Mouse (Mus musculus): ENCODE measurements around the gene Lrba. TPM values are rescaled to one million over a fixed set of nuclear protein-coding genes. Genes with fewer than 3 reads are reported as not detected.

Lrba gene
- polyA plus RNA-seq, 1 experiment: 13.9 TPM

GRCm38 (mm10) chr3:86800841-86801240 is 576.4 kb downstream of the Lrba start:
- peaks cover 6% of the 10 kb centered on the region for H3K4me1 ChIP-seq (ENCODE audit: control insufficient read depth, insufficient read depth, low read length)
- no peak overlapping the region for H3K4me3 ChIP-seq (ENCODE audit: insufficient read depth, low read length)
- no peak overlapping the region for H3K27ac ChIP-seq (ENCODE audit: insufficient read depth, low read length)
- TF ChIP-seq CTCF (IDR thresholded peaks at IDR 0.05; ENCODE audit: extremely low read depth, insufficient read depth, low read length) (no peak), POLR2A (IDR thresholded peaks at IDR 0.05; ENCODE audit: extremely low read depth, insufficient read depth, low read length) (no peak)

DNA sequence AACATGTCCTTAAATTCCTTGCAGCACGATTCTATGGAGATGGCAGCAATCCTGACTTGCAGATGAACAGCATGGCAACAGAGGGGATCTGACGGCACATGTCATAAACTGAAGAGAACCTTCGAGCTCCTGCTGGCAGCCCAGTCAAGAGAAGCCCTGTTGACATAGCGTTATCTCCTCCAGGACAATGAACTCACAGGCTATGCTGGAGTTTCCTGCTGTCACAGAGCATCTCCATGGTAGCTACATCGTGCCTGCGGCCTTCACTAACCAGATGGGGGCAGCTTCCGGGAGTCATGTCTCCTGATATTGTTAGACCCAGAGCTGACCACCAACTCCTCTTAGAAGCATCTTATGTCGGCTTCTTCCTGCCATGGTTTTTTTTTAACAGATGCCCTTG is 578.3 kb downstream of the Lrba start:
- TF ChIP-seq CTCF (IDR thresholded peaks at IDR 0.05; ENCODE audit: extremely low read depth, insufficient read depth, low read length) (no peak), POLR2A (IDR thresholded peaks at IDR 0.05; ENCODE audit: extremely low read depth, insufficient read depth, low read length) (no peak)
- no peak overlapping the region for H3K27ac ChIP-seq (ENCODE audit: insufficient read depth, low read length)

DNA sequence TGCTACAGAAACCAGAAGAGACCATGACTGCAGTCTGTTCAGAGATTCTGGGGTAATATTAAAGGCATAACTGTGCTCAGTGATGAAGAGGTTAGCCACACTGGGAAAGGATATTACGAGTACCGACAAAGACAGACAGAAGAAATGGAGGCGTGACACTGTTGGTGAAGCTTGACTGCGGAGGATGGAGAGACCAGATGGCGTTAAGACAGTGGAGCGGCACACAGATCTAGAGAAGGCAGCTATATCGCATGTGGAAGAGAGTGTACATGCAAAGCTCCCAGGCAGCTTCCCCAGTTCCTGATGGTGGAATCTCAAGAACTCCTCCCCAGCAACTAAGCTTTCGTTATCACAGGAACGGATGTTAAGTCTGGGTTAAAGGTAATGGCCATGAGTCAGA is 579.8 kb downstream of the Lrba start:
- no peak overlapping the region for H3K27ac ChIP-seq (ENCODE audit: insufficient read depth, low read length)
- H3K4me3 ChIP-seq (ENCODE audit: insufficient read depth, low read length): no peak overlapping the region
- H3K4me1 ChIP-seq (ENCODE audit: control insufficient read depth, insufficient read depth, low read length): peaks cover 7% of the 10 kb centered on the region
- 0 out of 2 replicates have a peak, but pooled peaks have one; percentile 37 for TF ChIP-seq POLR2A (IDR thresholded peaks at IDR 0.05; ENCODE audit: extremely low read depth, insufficient read depth, low read length)
- TF ChIP-seq CTCF (IDR thresholded peaks at IDR 0.05; ENCODE audit: extremely low read depth, insufficient read depth, low read length): no peak

More for the DNA sequence above, 578.3 kb downstream of the Lrba start:
- Histone ChIP-seq H3K4me3 (ENCODE audit: insufficient read depth, low read length) (no peak overlapping the region), H3K4me1 (ENCODE audit: control insufficient read depth, insufficient read depth, low read length) (peaks cover 6% of the 10 kb centered on the region)

- H3K4me3 ChIP-seq (ENCODE audit: insufficient read depth, low read length): no peak overlapping the region
- TF ChIP-seq CTCF (IDR thresholded peaks at IDR 0.05; ENCODE audit: extremely low read depth, insufficient read depth, low read length): no peak
- TF ChIP-seq POLR2A (IDR thresholded peaks at IDR 0.05; ENCODE audit: extremely low read depth, insufficient read depth, low read length): no peak
- H3K4me1 ChIP-seq (ENCODE audit: control insufficient read depth, insufficient read depth, low read length): peaks cover 9% of the 10 kb centered on the region
- H3K27ac ChIP-seq (ENCODE audit: insufficient read depth, low read length): no peak overlapping the region
Observed at GRCm38 (mm10) chr3:86806834-86807233, 582.4 kb downstream of the Lrba start.

DNA sequence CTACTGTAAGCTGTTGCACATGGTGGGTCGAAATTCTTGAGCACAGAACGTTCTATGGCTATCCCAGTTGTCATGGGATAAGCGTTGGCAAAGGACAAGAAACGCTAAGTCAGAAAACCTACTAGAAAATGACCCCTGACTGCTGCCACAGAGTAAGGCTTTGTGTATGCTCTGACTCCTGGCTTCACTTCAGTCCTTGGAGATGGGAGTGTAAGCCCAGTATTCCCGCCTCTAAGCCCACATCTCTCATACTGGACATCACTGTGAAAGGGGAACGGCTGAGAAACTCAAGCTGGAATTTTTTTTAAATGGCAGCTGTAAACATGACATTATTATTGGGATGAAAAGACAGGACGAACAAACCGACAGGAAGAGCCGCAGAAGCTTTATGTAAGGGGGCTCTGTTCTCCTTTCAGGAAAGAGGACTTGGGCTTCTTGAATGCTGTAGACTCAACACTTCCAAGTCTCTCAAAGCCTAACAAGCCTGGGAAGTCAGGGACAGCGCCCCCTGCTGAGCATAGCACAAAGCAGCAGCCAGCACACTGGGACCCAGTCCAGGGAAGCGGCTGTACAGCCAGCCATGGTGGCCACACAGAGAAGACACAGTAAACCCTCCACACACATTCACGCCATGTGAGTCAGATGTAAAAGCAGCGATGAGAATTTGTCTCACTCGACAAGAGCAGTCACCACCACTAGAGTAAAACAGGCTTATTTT is 583.4 kb downstream of the Lrba start:
- TF ChIP-seq POLR2A (IDR thresholded peaks at IDR 0.05; ENCODE audit: extremely low read depth, insufficient read depth, low read length) (no peak), CTCF (IDR thresholded peaks at IDR 0.05; ENCODE audit: extremely low read depth, insufficient read depth, low read length) (peak; percentile 53)
- no peak overlapping the region for H3K27ac ChIP-seq (ENCODE audit: insufficient read depth, low read length)

GRCm38 (mm10) chr3:86809199-86809598 is 584.7 kb downstream of the Lrba start:
- no peak overlapping the region for H3K4me3 ChIP-seq (ENCODE audit: insufficient read depth, low read length)
- TF ChIP-seq POLR2A (IDR thresholded peaks at IDR 0.05; ENCODE audit: extremely low read depth, insufficient read depth, low read length): no peak
- TF ChIP-seq CTCF (IDR thresholded peaks at IDR 0.05; ENCODE audit: extremely low read depth, insufficient read depth, low read length): no peak
- H3K4me1 ChIP-seq (ENCODE audit: control insufficient read depth, insufficient read depth, low read length): peaks cover 8% of the 10 kb centered on the region
- H3K27ac ChIP-seq (ENCODE audit: insufficient read depth, low read length): no peak overlapping the region

More for the DNA sequence above, 583.4 kb downstream of the Lrba start:
- Histone ChIP-seq H3K4me1 (ENCODE audit: control insufficient read depth, insufficient read depth, low read length) (peaks cover 9% of the 10 kb centered on the region), H3K4me3 (ENCODE audit: insufficient read depth, low read length) (no peak overlapping the region)

- TF ChIP-seq POLR2A (IDR thresholded peaks at IDR 0.05; ENCODE audit: extremely low read depth, insufficient read depth, low read length): no peak
- no peak for TF ChIP-seq CTCF (IDR thresholded peaks at IDR 0.05; ENCODE audit: extremely low read depth, insufficient read depth, low read length)
- Histone ChIP-seq H3K4me1 (ENCODE audit: control insufficient read depth, insufficient read depth, low read length) (peaks cover 6% of the 10 kb centered on the region), H3K27ac (ENCODE audit: insufficient read depth, low read length) (no peak overlapping the region), H3K4me3 (ENCODE audit: insufficient read depth, low read length) (no peak overlapping the region)
Observed at GRCm38 (mm10) chr3:86809646-86810045, 585.2 kb downstream of the Lrba start.

DNA sequence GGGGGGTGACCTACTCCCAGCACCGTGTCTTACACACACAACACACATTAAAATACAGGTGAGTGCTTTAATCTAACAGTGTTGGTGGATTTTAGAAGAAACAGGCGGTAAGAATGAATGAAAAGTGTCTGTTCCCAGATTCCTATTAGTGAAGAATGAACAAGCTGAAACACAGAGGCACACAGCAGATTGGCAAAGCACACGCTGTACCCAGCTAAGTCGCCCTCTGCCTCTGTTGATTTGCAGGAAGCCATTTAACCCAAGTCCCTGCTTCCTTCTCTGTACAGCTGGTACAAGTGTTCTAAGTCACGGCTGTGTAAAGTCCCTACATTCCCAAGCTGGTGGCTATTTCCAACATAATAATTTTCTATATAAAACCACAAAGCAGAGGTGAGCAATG is 586.4 kb downstream of the Lrba start:
- no peak overlapping the region for H3K27ac ChIP-seq (ENCODE audit: insufficient read depth, low read length)
- no peak overlapping the region for H3K4me3 ChIP-seq (ENCODE audit: insufficient read depth, low read length)
- no peak for TF ChIP-seq POLR2A (IDR thresholded peaks at IDR 0.05; ENCODE audit: extremely low read depth, insufficient read depth, low read length)
- TF ChIP-seq CTCF (IDR thresholded peaks at IDR 0.05; ENCODE audit: extremely low read depth, insufficient read depth, low read length): no peak
- H3K4me1 ChIP-seq (ENCODE audit: control insufficient read depth, insufficient read depth, low read length): peaks cover 4% of the 10 kb centered on the region

DNA sequence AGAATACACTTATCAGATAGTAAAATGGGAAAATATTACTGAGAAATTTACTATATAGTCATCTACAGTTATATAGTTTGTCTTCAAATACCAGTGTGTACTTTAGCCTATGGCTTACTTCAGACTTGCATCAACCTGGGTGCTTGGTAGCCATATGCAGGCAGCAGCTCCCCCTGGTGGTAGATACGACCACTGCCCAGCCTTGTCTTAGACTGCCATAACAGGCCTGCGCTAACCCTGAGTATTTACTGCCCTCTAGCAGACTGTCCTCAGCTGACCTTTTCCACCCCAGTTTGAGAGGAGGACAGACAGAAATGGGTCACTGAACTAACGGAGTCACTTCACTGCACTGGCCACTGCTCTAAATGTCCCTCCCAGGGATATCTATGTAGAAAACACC is 588.2 kb downstream of the Lrba start:
- Histone ChIP-seq H3K27ac (ENCODE audit: insufficient read depth, low read length) (no peak overlapping the region), H3K4me3 (ENCODE audit: insufficient read depth, low read length) (no peak overlapping the region), H3K4me1 (ENCODE audit: control insufficient read depth, insufficient read depth, low read length) (peaks cover 4% of the 10 kb centered on the region)
- peak; percentile 85 for TF ChIP-seq CTCF (IDR thresholded peaks at IDR 0.05; ENCODE audit: extremely low read depth, insufficient read depth, low read length)
- TF ChIP-seq POLR2A (IDR thresholded peaks at IDR 0.05; ENCODE audit: extremely low read depth, insufficient read depth, low read length): no peak

GRCm38 (mm10) chr3:86818001-86818585 is 593.6 kb downstream of the Lrba start:
- Histone ChIP-seq H3K4me3 (ENCODE audit: insufficient read depth, low read length) (no peak overlapping the region), H3K27ac (ENCODE audit: insufficient read depth, low read length) (no peak overlapping the region), H3K4me1 (ENCODE audit: control insufficient read depth, insufficient read depth, low read length) (no peaks in the 10 kb centered on the region)
- no peak for TF ChIP-seq CTCF (IDR thresholded peaks at IDR 0.05; ENCODE audit: extremely low read depth, insufficient read depth, low read length)
- no peak for TF ChIP-seq POLR2A (IDR thresholded peaks at IDR 0.05; ENCODE audit: extremely low read depth, insufficient read depth, low read length)
